Mouse (Mus musculus): ENCODE data around the gene Clec2e. TPM values are rescaled to one million over a fixed set of nuclear protein-coding genes. Genes with fewer than 3 reads are reported as not detected.
"Not testable (repeated sequence)": the region's sequence is repeated elsewhere in the genome, so short reads cannot be mapped to it uniquely, and the experiment has no call there.

Gene Clec2e
- polyA plus RNA-seq, 1 experiment, result not detected

DNA sequence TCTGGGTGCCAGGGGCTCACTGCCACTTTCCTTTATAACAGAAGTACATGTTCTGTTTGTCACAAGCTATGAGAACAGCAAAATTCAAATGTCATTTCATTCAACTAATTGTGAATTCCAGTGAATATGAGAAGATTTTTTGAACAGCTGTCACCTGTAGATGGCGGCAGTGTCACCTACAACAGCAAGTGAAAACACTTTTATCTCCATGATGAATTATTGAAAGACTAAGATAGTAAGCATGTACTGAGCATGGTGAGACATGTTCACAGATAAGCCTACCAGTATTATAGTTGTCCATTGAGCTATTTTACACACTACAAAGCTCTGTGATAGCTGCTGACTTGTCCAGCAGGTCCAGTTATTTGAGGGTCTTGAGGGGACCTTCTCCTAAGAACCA, 12.6 kb downstream of the Clec2e start:
- TF ChIP-seq POLR2A (IDR thresholded peaks at IDR 0.05; ENCODE audit: low read depth, low read length) (no peak), CTCF (conservative IDR thresholded peaks at IDR 0.05; ENCODE audit: insufficient read depth, insufficient read length, low read depth, low read length) (no peak)
- H3K4me3 ChIP-seq (ENCODE audit: insufficient read depth, low read depth, low read length), result no peak overlapping the region
- no peak overlapping the region for H3K27ac ChIP-seq (ENCODE audit: insufficient read depth, low read depth, low read length)
- WGBS, result 74% methylated on average over 1 of the region's 1 CpGs
- H3K36me3 ChIP-seq (ENCODE audit: control insufficient read depth, insufficient read depth, low read length), result no peaks in the 10 kb centered on the region
- no peaks in the 10 kb centered on the region for H3K27me3 ChIP-seq (replicated peaks; ENCODE audit: control insufficient read depth, insufficient read depth, low read length)
- no peaks in the 10 kb centered on the region for H3K4me1 ChIP-seq (ENCODE audit: control insufficient read depth, insufficient read depth, low read length)
- DNase-seq, result peak; percentile 72

DNA sequence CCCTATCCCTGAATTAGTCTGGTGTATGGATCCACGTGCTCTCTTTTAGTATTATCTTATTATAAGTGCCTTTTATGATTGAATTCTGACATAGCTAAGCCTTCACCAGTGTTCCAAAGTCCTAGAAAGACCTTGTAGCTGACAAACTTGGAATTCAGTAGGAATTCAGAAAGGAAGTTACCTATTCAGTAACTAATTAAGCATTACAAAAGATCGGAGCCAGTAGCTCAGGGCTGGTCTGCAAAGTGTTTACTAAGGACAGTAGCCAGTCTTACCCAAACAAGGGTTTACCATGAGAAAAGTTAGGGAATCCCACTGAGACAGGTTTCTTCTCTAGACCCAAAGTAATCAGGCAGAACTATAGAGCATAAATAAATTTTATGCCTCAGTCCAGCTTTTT, 14.7 kb downstream of the Clec2e start:
- H3K4me1 ChIP-seq (ENCODE audit: control insufficient read depth, insufficient read depth, low read length); H3K27ac ChIP-seq (ENCODE audit: insufficient read depth, low read depth, low read length); H3K36me3 ChIP-seq (ENCODE audit: control insufficient read depth, insufficient read depth, low read length); H3K4me3 ChIP-seq (ENCODE audit: insufficient read depth, low read depth, low read length); H3K27me3 ChIP-seq (replicated peaks; ENCODE audit: control insufficient read depth, insufficient read depth, low read length): not testable (repeated sequence)
- 45% methylated on average over 2 of the region's 2 CpGs for WGBS
- DNase-seq, result peak; percentile 51

- no peaks in the 10 kb centered on the region for H3K4me1 ChIP-seq (ENCODE audit: control insufficient read depth, insufficient read depth, low read length)
- H3K27me3 ChIP-seq (replicated peaks; ENCODE audit: control insufficient read depth, insufficient read depth, low read length), result no peaks in the 10 kb centered on the region
- no peak for DNase-seq
- TF ChIP-seq CTCF (conservative IDR thresholded peaks at IDR 0.05; ENCODE audit: insufficient read depth, insufficient read length, low read depth, low read length) (no peak), POLR2A (IDR thresholded peaks at IDR 0.05; ENCODE audit: low read depth, low read length) (no peak)
- H3K27ac ChIP-seq (ENCODE audit: insufficient read depth, low read depth, low read length), result no peak overlapping the region
- no peaks in the 10 kb centered on the region for H3K36me3 ChIP-seq (ENCODE audit: control insufficient read depth, insufficient read depth, low read length)
- no peak overlapping the region for H3K4me3 ChIP-seq (ENCODE audit: insufficient read depth, low read depth, low read length)
- 93% methylated on average over 6 of the region's 6 CpGs for WGBS
Measured at GRCm38 (mm10) chr6:129085098-129085497, 15.6 kb downstream of the Clec2e start.

GRCm38 (mm10) chr6:129066986-129067385, 33.7 kb downstream of the Clec2e start:
- Histone ChIP-seq H3K27ac (ENCODE audit: insufficient read depth, low read depth, low read length) (no peak overlapping the region), H3K4me3 (ENCODE audit: insufficient read depth, low read depth, low read length) (no peak overlapping the region), H3K4me1 (ENCODE audit: control insufficient read depth, insufficient read depth, low read length) (no peaks in the 10 kb centered on the region), H3K36me3 (ENCODE audit: control insufficient read depth, insufficient read depth, low read length) (no peaks in the 10 kb centered on the region), H3K27me3 (replicated peaks; ENCODE audit: control insufficient read depth, insufficient read depth, low read length) (no peaks in the 10 kb centered on the region)
- TF ChIP-seq CTCF (conservative IDR thresholded peaks at IDR 0.05; ENCODE audit: insufficient read depth, insufficient read length, low read depth, low read length) (peak; percentile 24; the same call in 1 of the 2 replicates), POLR2A (IDR thresholded peaks at IDR 0.05; ENCODE audit: low read depth, low read length) (no peak)
- DNase-seq, result peak; percentile 77
- 55% methylated on average over 1 of the region's 1 CpGs for WGBS

GRCm38 (mm10) chr6:129066530-129066929, 34.2 kb downstream of the Clec2e start:
- Histone ChIP-seq H3K4me1 (ENCODE audit: control insufficient read depth, insufficient read depth, low read length) (no peaks in the 10 kb centered on the region), H3K36me3 (ENCODE audit: control insufficient read depth, insufficient read depth, low read length) (no peaks in the 10 kb centered on the region), H3K4me3 (ENCODE audit: insufficient read depth, low read depth, low read length) (no peak overlapping the region), H3K27me3 (replicated peaks; ENCODE audit: control insufficient read depth, insufficient read depth, low read length) (no peaks in the 10 kb centered on the region), H3K27ac (ENCODE audit: insufficient read depth, low read depth, low read length) (no peak overlapping the region)
- DNase-seq, result no peak
- TF ChIP-seq POLR2A (IDR thresholded peaks at IDR 0.05; ENCODE audit: low read depth, low read length) (no peak), CTCF (conservative IDR thresholded peaks at IDR 0.05; ENCODE audit: insufficient read depth, insufficient read length, low read depth, low read length) (no peak)

DNA sequence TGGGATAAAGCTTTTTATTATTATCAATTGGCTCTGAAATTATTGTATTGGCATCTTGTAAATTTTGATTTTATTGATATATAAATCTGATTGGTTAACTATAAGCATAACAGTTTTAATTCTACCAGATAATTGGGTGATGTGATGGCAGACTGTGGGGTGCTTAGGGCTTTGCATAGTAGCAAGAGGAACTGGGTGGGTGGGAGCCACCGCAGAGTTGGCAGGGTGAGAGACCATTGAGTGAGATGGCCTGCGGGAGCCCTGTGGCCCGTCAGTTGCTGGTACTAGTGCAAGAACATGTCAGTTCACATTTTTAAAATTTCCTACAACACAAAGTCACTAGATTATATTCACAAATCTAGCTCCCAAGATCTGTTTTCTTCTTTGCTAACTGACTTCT, 34.9 kb downstream of the Clec2e start:
- Histone ChIP-seq H3K36me3 (ENCODE audit: control insufficient read depth, insufficient read depth, low read length) (no peaks in the 10 kb centered on the region), H3K4me3 (ENCODE audit: insufficient read depth, low read depth, low read length) (no peak overlapping the region), H3K27me3 (replicated peaks; ENCODE audit: control insufficient read depth, insufficient read depth, low read length) (no peaks in the 10 kb centered on the region), H3K4me1 (ENCODE audit: control insufficient read depth, insufficient read depth, low read length) (no peaks in the 10 kb centered on the region), H3K27ac (ENCODE audit: insufficient read depth, low read depth, low read length) (no peak overlapping the region)
- no peak for TF ChIP-seq POLR2A (IDR thresholded peaks at IDR 0.05; ENCODE audit: low read depth, low read length)
- no peak for TF ChIP-seq CTCF (conservative IDR thresholded peaks at IDR 0.05; ENCODE audit: insufficient read depth, insufficient read length, low read depth, low read length)
- WGBS, result 87% methylated on average over 3 of the region's 3 CpGs
- DNase-seq, result no peak

DNA sequence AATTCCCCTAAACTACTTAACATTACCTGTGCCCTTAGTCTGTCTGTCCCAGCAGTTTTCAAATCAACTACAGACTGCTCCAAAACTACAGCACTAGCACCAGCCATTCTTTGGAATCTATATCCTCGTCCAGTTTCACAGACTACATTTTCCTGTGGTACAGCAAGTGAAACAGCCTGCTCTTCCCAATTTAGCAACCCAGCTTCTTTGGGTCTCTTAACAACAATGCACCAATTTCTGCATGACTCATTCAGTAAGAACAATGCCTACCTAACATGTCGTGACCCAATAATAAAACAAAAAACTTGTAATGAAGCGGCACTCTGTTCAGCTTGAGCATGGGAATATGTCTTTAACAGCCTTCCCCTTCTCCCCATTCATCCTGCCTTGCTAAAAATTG, 35.3 kb downstream of the Clec2e start:
- peak overlapping the region; percentile 23; the same call in 1 of the 2 replicates for H3K27ac ChIP-seq (ENCODE audit: insufficient read depth, low read depth, low read length)

GRCm38 (mm10) chr6:129058013-129058412, 42.7 kb downstream of the Clec2e start:
- no peaks in the 10 kb centered on the region for H3K4me1 ChIP-seq (ENCODE audit: control insufficient read depth, insufficient read depth, low read length)
- no peak for TF ChIP-seq CTCF (conservative IDR thresholded peaks at IDR 0.05; ENCODE audit: insufficient read depth, insufficient read length, low read depth, low read length)
- no peak for TF ChIP-seq POLR2A (IDR thresholded peaks at IDR 0.05; ENCODE audit: low read depth, low read length)

More for the DNA sequence above, 35.3 kb downstream of the Clec2e start:
- WGBS, result 66% methylated on average over 3 of the region's 3 CpGs
- TF ChIP-seq POLR2A (IDR thresholded peaks at IDR 0.05; ENCODE audit: low read depth, low read length) (no peak), CTCF (conservative IDR thresholded peaks at IDR 0.05; ENCODE audit: insufficient read depth, insufficient read length, low read depth, low read length) (no peak)
- H3K27me3 ChIP-seq (replicated peaks; ENCODE audit: control insufficient read depth, insufficient read depth, low read length), result no peaks in the 10 kb centered on the region
- H3K36me3 ChIP-seq (ENCODE audit: control insufficient read depth, insufficient read depth, low read length), result no peaks in the 10 kb centered on the region
- no peak overlapping the region for H3K4me3 ChIP-seq (ENCODE audit: insufficient read depth, low read depth, low read length)
- DNase-seq, result no peak
- no peaks in the 10 kb centered on the region for H3K4me1 ChIP-seq (ENCODE audit: control insufficient read depth, insufficient read depth, low read length)

More at GRCm38 (mm10) chr6:129058013-129058412, 42.7 kb downstream of the Clec2e start:
- no peak for DNase-seq
- H3K27ac ChIP-seq (ENCODE audit: insufficient read depth, low read depth, low read length), result no peak overlapping the region
- H3K36me3 ChIP-seq (ENCODE audit: control insufficient read depth, insufficient read depth, low read length), result no peaks in the 10 kb centered on the region
- no peak overlapping the region for H3K4me3 ChIP-seq (ENCODE audit: insufficient read depth, low read depth, low read length)
- no peaks in the 10 kb centered on the region for H3K27me3 ChIP-seq (replicated peaks; ENCODE audit: control insufficient read depth, insufficient read depth, low read length)

Data from kidney, adult 2 months (tissue).